Mouse (Mus musculus) limb, embryonic 13.5 days (tissue): ENCODE measurements at regions not wholly inside any gene's neighbourhood (a gene's known extent, or its start where the extent isn't known, plus 50 kb on each side); places are given as distances from the start of the nearest gene placed in this dataset.

ENCODE experiments used
- ATAC-seq: fragments of 200-750 bp; cut with Nextera tagmentation; 2 replicates; pipeline ENCODE4 v1.8.0; 2017; ENCODE audit warnings: low read depth, moderate number of reproducible peaks, moderate TSS enrichment; ENCODE audit not compliant: low FRiP score
- H3K27ac ChIP-seq: fragments of 300-500 bp; sonication (generic); 2 replicates; pipeline ENCODE4 v1.5.1; 2015; ENCODE audit warnings: inconsistent platforms, mild to moderate bottlenecking, moderate library complexity
- H3K27me3 ChIP-seq: fragments of 300-500 bp; sonication (generic); 2 replicates; pipeline ENCODE4 v1.6.1; 2015; ENCODE audit warnings: mild to moderate bottlenecking, inconsistent platforms
- H3K36me3 ChIP-seq: fragments of 300-500 bp; sonication (generic); 2 replicates; pipeline ENCODE4 v1.6.1; 2015; ENCODE audit warnings: inconsistent platforms, mild to moderate bottlenecking, moderate library complexity
- H3K4me1 ChIP-seq: fragments of 300-500 bp; sonication (generic); 2 replicates; pipeline ENCODE4 v1.6.1; 2015; ENCODE audit warnings: inconsistent platforms
- H3K4me2 ChIP-seq: fragments of 300-500 bp; sonication (generic); replicated peaks from 2 replicates; pipeline ENCODE4 v1.6.1; 2015; ENCODE audit warnings: inconsistent platforms, mild to moderate bottlenecking, moderate library complexity
- H3K4me3 ChIP-seq: fragments of 300-500 bp; sonication (generic); 2 replicates; pipeline ENCODE4 v1.5.1; 2015; ENCODE audit warnings: moderate library complexity, mild to moderate bottlenecking, inconsistent platforms
- H3K9ac ChIP-seq: fragments of 300-500 bp; sonication (generic); 2 replicates; pipeline ENCODE4 v1.6.1; 2015; ENCODE audit warnings: mild to moderate bottlenecking, inconsistent platforms
- H3K9me3 ChIP-seq: fragments of 300-500 bp; sonication (generic); 2 replicates; pipeline ENCODE4 v1.6.1; 2016; ENCODE audit warnings: inconsistent platforms
- WGBS: fragments of 180-500 bp; shearing (Covaris S2); methylation state at CpG from one replicate; pipeline ENCODE4 v1.1.7; 2015; 5-methylcytosine and 5-hydroxymethylcytosine counted together

GRCm38 (mm10) chr7:111420698-111421097, 337.9 kb upstream of the Eif4g2 start:
- no peak overlapping the region for H3K27ac ChIP-seq
- 78% methylated on average over 3 of the region's 3 CpGs for WGBS
- ATAC-seq = no peak

GRCm38 (mm10) chr7:111417735-111418134, 334.9 kb upstream of the Eif4g2 start:
- H3K27ac ChIP-seq = no peak overlapping the region
- 42% methylated on average over 3 of the region's 3 CpGs for WGBS
- H3K9me3 ChIP-seq = no peaks in the 10 kb centered on the region
- H3K27me3 ChIP-seq = no peaks in the 10 kb centered on the region
- no peak overlapping the region for H3K4me2 ChIP-seq
- no peak for ATAC-seq
- H3K36me3 ChIP-seq = no peaks in the 10 kb centered on the region
- H3K4me3 ChIP-seq = no peak overlapping the region
- peaks cover 4% of the 10 kb centered on the region; the same call in 1 of the 2 replicates for H3K4me1 ChIP-seq
- H3K9ac ChIP-seq = no peak overlapping the region

More at GRCm38 (mm10) chr7:111420698-111421097, 337.9 kb upstream of the Eif4g2 start:
- Histone ChIP-seq H3K27me3 (no peaks in the 10 kb centered on the region), H3K4me3 (no peak overlapping the region), H3K36me3 (no peaks in the 10 kb centered on the region), H3K4me1 (no peaks in the 10 kb centered on the region), H3K4me2 (no peak overlapping the region), H3K9me3 (no peaks in the 10 kb centered on the region), H3K9ac (no peak overlapping the region)

- Histone ChIP-seq H3K27me3 (no peaks in the 10 kb centered on the region), H3K4me3 (no peak overlapping the region), H3K4me2 (no peak overlapping the region), H3K36me3 (no peaks in the 10 kb centered on the region), H3K9ac (no peak overlapping the region), H3K27ac (no peak overlapping the region), H3K4me1 (peaks cover 4% of the 10 kb centered on the region; the same call in 1 of the 2 replicates), H3K9me3 (no peaks in the 10 kb centered on the region)
- no peak for ATAC-seq
- WGBS = 83% methylated on average over 6 of the region's 6 CpGs
These were observed 333.2 kb upstream of the Eif4g2 start for GRCm38 (mm10) chr7:111416061-111416460.

- peaks cover 4% of the 10 kb centered on the region; the same call in 1 of the 2 replicates for H3K4me1 ChIP-seq
- no peak overlapping the region for H3K27ac ChIP-seq
- no peak overlapping the region for H3K4me2 ChIP-seq
- no peak for ATAC-seq
- H3K9me3 ChIP-seq = no peaks in the 10 kb centered on the region
- H3K4me3 ChIP-seq = no peak overlapping the region
- H3K36me3 ChIP-seq = no peaks in the 10 kb centered on the region
- no peak overlapping the region for H3K9ac ChIP-seq
- 64% methylated on average over 4 of the region's 4 CpGs for WGBS
- H3K27me3 ChIP-seq = no peaks in the 10 kb centered on the region
These were observed 330.9 kb upstream of the Eif4g2 start for GRCm38 (mm10) chr7:111413745-111414144.

GRCm38 (mm10) chr7:111412957-111413356, 330.1 kb upstream of the Eif4g2 start:
- no peaks in the 10 kb centered on the region for H3K36me3 ChIP-seq
- no peak for ATAC-seq
- peaks cover 4% of the 10 kb centered on the region; the same call in 1 of the 2 replicates for H3K4me1 ChIP-seq
- H3K4me3 ChIP-seq = no peak overlapping the region
- H3K9me3 ChIP-seq = no peaks in the 10 kb centered on the region
- no peaks in the 10 kb centered on the region for H3K27me3 ChIP-seq
- H3K4me2 ChIP-seq = no peak overlapping the region
- 73% methylated on average over 2 of the region's 2 CpGs for WGBS
- no peak overlapping the region for H3K9ac ChIP-seq
- no peak overlapping the region for H3K27ac ChIP-seq

- H3K4me1 ChIP-seq = peaks cover 4% of the 10 kb centered on the region; the same call in 1 of the 2 replicates
- H3K9ac ChIP-seq = no peak overlapping the region
- no peaks in the 10 kb centered on the region for H3K27me3 ChIP-seq
- ATAC-seq = no peak
- no peak overlapping the region for H3K4me2 ChIP-seq
- H3K36me3 ChIP-seq = no peaks in the 10 kb centered on the region
- H3K27ac ChIP-seq = no peak overlapping the region
- 90% methylated on average over 5 of the region's 5 CpGs for WGBS
- H3K9me3 ChIP-seq = no peaks in the 10 kb centered on the region
- no peak overlapping the region for H3K4me3 ChIP-seq
These were observed 328.6 kb upstream of the Eif4g2 start for GRCm38 (mm10) chr7:111411386-111411960.

- Histone ChIP-seq H3K9ac (no peak overlapping the region), H3K9me3 (no peaks in the 10 kb centered on the region), H3K27ac (no peak overlapping the region), H3K4me3 (no peak overlapping the region), H3K27me3 (no peaks in the 10 kb centered on the region), H3K36me3 (no peaks in the 10 kb centered on the region), H3K4me2 (no peak overlapping the region), H3K4me1 (no peaks in the 10 kb centered on the region)
- ATAC-seq = no peak
- 72% methylated on average over 2 of the region's 2 CpGs for WGBS
These were observed 313.1 kb upstream of the Eif4g2 start for GRCm38 (mm10) chr7:111395972-111396371.

- Histone ChIP-seq H3K36me3 (no peaks in the 10 kb centered on the region), H3K9ac (no peak overlapping the region), H3K9me3 (no peaks in the 10 kb centered on the region), H3K27ac (no peak overlapping the region), H3K27me3 (no peaks in the 10 kb centered on the region), H3K4me2 (no peak overlapping the region), H3K4me3 (no peak overlapping the region), H3K4me1 (no peaks in the 10 kb centered on the region)
- no peak for ATAC-seq
- 73% methylated on average over 6 of the region's 6 CpGs for WGBS
These were observed 312.3 kb upstream of the Eif4g2 start for GRCm38 (mm10) chr7:111395111-111395510.

- no peaks in the 10 kb centered on the region for H3K4me1 ChIP-seq
- ATAC-seq = no peak
These were observed 311.0 kb upstream of the Eif4g2 start for GRCm38 (mm10) chr7:111393846-111394245.

GRCm38 (mm10) chr7:111389690-111390089, 306.9 kb upstream of the Eif4g2 start:
- ATAC-seq = no peak
- Histone ChIP-seq H3K4me1 (no peaks in the 10 kb centered on the region), H3K27me3 (no peaks in the 10 kb centered on the region), H3K36me3 (no peaks in the 10 kb centered on the region), H3K4me2 (no peak overlapping the region), H3K27ac (no peak overlapping the region), H3K4me3 (no peak overlapping the region), H3K9me3 (no peaks in the 10 kb centered on the region), H3K9ac (no peak overlapping the region)

More at GRCm38 (mm10) chr7:111393846-111394245, 311.0 kb upstream of the Eif4g2 start:
- Histone ChIP-seq H3K36me3 (no peaks in the 10 kb centered on the region), H3K4me3 (no peak overlapping the region), H3K27ac (no peak overlapping the region), H3K9me3 (no peaks in the 10 kb centered on the region), H3K4me2 (no peak overlapping the region), H3K9ac (no peak overlapping the region), H3K27me3 (no peaks in the 10 kb centered on the region)

GRCm38 (mm10) chr7:111374534-111374933, 291.7 kb upstream of the Eif4g2 start:
- Histone ChIP-seq H3K9me3 (no peaks in the 10 kb centered on the region), H3K4me2 (no peak overlapping the region), H3K9ac (no peak overlapping the region), H3K4me1 (peaks cover 7% of the 10 kb centered on the region), H3K36me3 (no peaks in the 10 kb centered on the region), H3K4me3 (no peak overlapping the region), H3K27me3 (no peaks in the 10 kb centered on the region), H3K27ac (no peak overlapping the region)
- 83% methylated on average over 7 of the region's 7 CpGs for WGBS
- ATAC-seq = no peak

- H3K36me3 ChIP-seq = no peaks in the 10 kb centered on the region
- H3K27ac ChIP-seq = no peak overlapping the region
- H3K27me3 ChIP-seq = no peaks in the 10 kb centered on the region
- 73% methylated on average over 10 of the region's 10 CpGs for whole genome bisulfite sequencing
- no peak overlapping the region for H3K9ac ChIP-seq
- H3K9me3 ChIP-seq = no peaks in the 10 kb centered on the region
- peaks cover 9% of the 10 kb centered on the region for H3K4me1 ChIP-seq
- no peak overlapping the region for H3K4me3 ChIP-seq
- no peak for ATAC-seq
- H3K4me2 ChIP-seq = no peak overlapping the region
These were observed 290.7 kb upstream of the Eif4g2 start for GRCm38 (mm10) chr7:111373380-111374173.
